Mouse (Mus musculus): ENCODE data around the gene Hspa1l. TPM values are rescaled to one million over a fixed set of nuclear protein-coding genes. Genes with fewer than 3 reads are reported as not detected.
"Not testable (repeated sequence)": the region's sequence is repeated elsewhere in the genome, so short reads cannot be mapped to it uniquely, and the experiment has no call there.

The Hspa1l gene
- polyA plus RNA-seq, 1 experiment = 0.48 TPM

- not testable (repeated sequence) for H3K27ac ChIP-seq (replicated peaks; ENCODE audit: low read depth, low read length); H3K4me1 ChIP-seq (ENCODE audit: control insufficient read depth, insufficient read depth, insufficient read length, low read length)
- H3K4me3 ChIP-seq (ENCODE audit: insufficient read depth, low read depth, low read length) = peak overlapping the region; percentile 61
Measured at GRCm38 (mm10) chr17:34958734-34959129, 13.8 kb upstream of the Hspa1l start.

GRCm38 (mm10) chr17:34959130-34959778 lies 13.2 kb upstream of the Hspa1l start, which contains the start of gene Hspa1b:
Gene Hspa1b (minus strand): TSS chr17:34959238.
- H3K4me1 ChIP-seq (ENCODE audit: control insufficient read depth, insufficient read depth, insufficient read length, low read length) = not testable (repeated sequence)
- Histone ChIP-seq H3K27ac (replicated peaks; ENCODE audit: low read depth, low read length) (peak within 1 kb of the TSS; percentile 100), H3K4me3 (ENCODE audit: insufficient read depth, low read depth, low read length) (peak within 1 kb of the TSS; percentile 98)

GRCm38 (mm10) chr17:34959881-34960515 lies 12.5 kb upstream of the Hspa1l start:
- Histone ChIP-seq H3K4me1 (ENCODE audit: control insufficient read depth, insufficient read depth, insufficient read length, low read length) (no peaks in the 10 kb centered on the region; the same call in 1 of the 2 replicates), H3K4me3 (ENCODE audit: insufficient read depth, low read depth, low read length) (peak overlapping the region; percentile 98)

GRCm38 (mm10) chr17:34960702-34961493 lies 11.6 kb upstream of the Hspa1l start:
- Histone ChIP-seq H3K4me3 (ENCODE audit: insufficient read depth, low read depth, low read length) (no peak overlapping the region), H3K4me1 (ENCODE audit: control insufficient read depth, insufficient read depth, insufficient read length, low read length) (no peaks in the 10 kb centered on the region; the same call in 1 of the 2 replicates), H3K27ac (replicated peaks; ENCODE audit: low read depth, low read length) (peak overlapping the region; percentile 54)

More at GRCm38 (mm10) chr17:34959881-34960515, 12.5 kb upstream of the Hspa1l start:
- peak overlapping the region; percentile 100 for H3K27ac ChIP-seq (replicated peaks; ENCODE audit: low read depth, low read length)

- H3K4me1 ChIP-seq (ENCODE audit: control insufficient read depth, insufficient read depth, insufficient read length, low read length) = no peaks in the 10 kb centered on the region; the same call in 1 of the 2 replicates
- H3K27ac ChIP-seq (replicated peaks; ENCODE audit: low read depth, low read length) = peak overlapping the region; percentile 68
- H3K4me3 ChIP-seq (ENCODE audit: insufficient read depth, low read depth, low read length) = no peak overlapping the region
Measured at GRCm38 (mm10) chr17:34962125-34962524, 10.4 kb upstream of the Hspa1l start.

GRCm38 (mm10) chr17:34962841-34963240 lies 9.7 kb upstream of the Hspa1l start:
- Histone ChIP-seq H3K27ac (replicated peaks; ENCODE audit: low read depth, low read length) (no peak overlapping the region), H3K4me1 (ENCODE audit: control insufficient read depth, insufficient read depth, insufficient read length, low read length) (no peaks in the 10 kb centered on the region), H3K4me3 (ENCODE audit: insufficient read depth, low read depth, low read length) (no peak overlapping the region)

GRCm38 (mm10) chr17:34964640-34965049 lies 7.9 kb upstream of the Hspa1l start:
- Histone ChIP-seq H3K4me1 (ENCODE audit: control insufficient read depth, insufficient read depth, insufficient read length, low read length) (no peaks in the 10 kb centered on the region), H3K27ac (replicated peaks; ENCODE audit: low read depth, low read length) (no peak overlapping the region), H3K4me3 (ENCODE audit: insufficient read depth, low read depth, low read length) (no peak overlapping the region)

GRCm38 (mm10) chr17:34965627-34966026 lies 6.9 kb upstream of the Hspa1l start:
- H3K27ac ChIP-seq (replicated peaks; ENCODE audit: low read depth, low read length) = no peak overlapping the region
- no peak overlapping the region for H3K4me3 ChIP-seq (ENCODE audit: insufficient read depth, low read depth, low read length)
- H3K4me1 ChIP-seq (ENCODE audit: control insufficient read depth, insufficient read depth, insufficient read length, low read length) = no peaks in the 10 kb centered on the region

GRCm38 (mm10) chr17:34969822-34970221 lies 2.7 kb upstream of the Hspa1l start, which contains the start of gene Gm20481:
Gene Gm20481 (plus strand): TSS chr17:34969912.
- H3K27ac ChIP-seq (replicated peaks; ENCODE audit: low read depth, low read length); H3K4me3 ChIP-seq (ENCODE audit: insufficient read depth, low read depth, low read length); H3K4me1 ChIP-seq (ENCODE audit: control insufficient read depth, insufficient read depth, insufficient read length, low read length): not testable (repeated sequence)

GRCm38 (mm10) chr17:34970850-34971249 lies 1.7 kb upstream of the Hspa1l start:
- not testable (repeated sequence) for H3K4me3 ChIP-seq (ENCODE audit: insufficient read depth, low read depth, low read length); H3K27ac ChIP-seq (replicated peaks; ENCODE audit: low read depth, low read length); H3K4me1 ChIP-seq (ENCODE audit: control insufficient read depth, insufficient read depth, insufficient read length, low read length)

- not testable (repeated sequence) for H3K27ac ChIP-seq (replicated peaks; ENCODE audit: low read depth, low read length); H3K4me1 ChIP-seq (ENCODE audit: control insufficient read depth, insufficient read depth, insufficient read length, low read length)
Measured at GRCm38 (mm10) chr17:34971694-34972068, 822 bp upstream of the Hspa1l start.

GRCm38 (mm10) chr17:34975581-34976492 lies 3.3 kb downstream of the Hspa1l start:
- no peak overlapping the region for H3K27ac ChIP-seq (replicated peaks; ENCODE audit: low read depth, low read length)

More at GRCm38 (mm10) chr17:34971694-34972068, 822 bp upstream of the Hspa1l start:
- H3K4me3 ChIP-seq (ENCODE audit: insufficient read depth, low read depth, low read length) = peak overlapping the region; percentile 42

GRCm38 (mm10) chr17:34977000-34977399 lies 4.5 kb downstream of the Hspa1l start:
- Histone ChIP-seq H3K27ac (replicated peaks; ENCODE audit: low read depth, low read length) (no peak overlapping the region), H3K4me1 (ENCODE audit: control insufficient read depth, insufficient read depth, insufficient read length, low read length) (no peaks in the 10 kb centered on the region), H3K4me3 (ENCODE audit: insufficient read depth, low read depth, low read length) (no peak overlapping the region)

More at GRCm38 (mm10) chr17:34975581-34976492, 3.3 kb downstream of the Hspa1l start:
- Histone ChIP-seq H3K4me1 (ENCODE audit: control insufficient read depth, insufficient read depth, insufficient read length, low read length) (no peaks in the 10 kb centered on the region), H3K4me3 (ENCODE audit: insufficient read depth, low read depth, low read length) (no peak overlapping the region)

GRCm38 (mm10) chr17:34978239-34978638 lies 5.7 kb downstream of the Hspa1l start:
- no peak overlapping the region for H3K4me3 ChIP-seq (ENCODE audit: insufficient read depth, low read depth, low read length)
- H3K4me1 ChIP-seq (ENCODE audit: control insufficient read depth, insufficient read depth, insufficient read length, low read length) = no peaks in the 10 kb centered on the region
- no peak overlapping the region for H3K27ac ChIP-seq (replicated peaks; ENCODE audit: low read depth, low read length)
